Mouse (Mus musculus): ENCODE results near the gene Gm12394.
"Not testable (repeated sequence)": the region's sequence is repeated elsewhere in the genome, so short reads cannot be mapped to it uniquely, and the experiment has no call there.

The Gm12394 gene

GRCm38 (mm10) chr4:42853788-42854187 is 2.8 kb downstream of the Gm12394 start, which contains the start of gene Fam205a1:
Fam205a1 (minus strand) TSS chr4:42853888.
- not testable (repeated sequence) for DNase-seq

GRCm38 (mm10) chr4:42773893-42774292 is 82.7 kb downstream of the Gm12394 start, which contains the start of gene Ccl21a:
Ccl21a (minus strand) TSS chr4:42773993.
- DNase-seq, result not testable (repeated sequence)

DNA sequence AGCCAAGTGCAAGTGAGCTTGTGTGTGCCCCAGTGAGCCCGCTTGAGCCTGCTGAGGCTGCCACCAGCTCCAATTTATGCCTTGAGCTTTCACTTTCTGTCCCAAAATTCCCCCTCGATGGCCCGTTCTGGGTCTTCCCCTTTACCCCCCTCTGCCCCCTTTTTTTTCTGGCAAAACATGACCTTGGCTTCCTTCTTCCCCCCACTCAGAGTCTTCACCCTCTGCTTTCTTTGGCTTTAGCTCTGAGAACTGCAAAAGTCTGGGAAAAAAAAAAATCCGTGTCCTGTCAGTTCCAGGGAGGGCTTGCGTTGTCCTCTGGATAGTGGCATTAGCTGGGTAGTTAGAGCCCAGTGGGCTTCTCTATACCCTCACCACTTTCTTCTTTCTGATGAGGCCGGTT is 100.1 kb downstream of the Gm12394 start, which contains the start of gene Ccl19:
Ccl19 (minus strand) TSS at position 101 of the 400 bp plus-strand sequence.
- not testable (repeated sequence) for DNase-seq

GRCm38 (mm10) chr4:42735245-42735644 is 121.3 kb downstream of the Gm12394 start, which contains the start of gene 4930578G10Rik:
4930578G10Rik (plus strand) TSS chr4:42735545.
- DNase-seq, result not testable (repeated sequence)
